Mouse (Mus musculus) megakaryocyte, embryonic 14.5 days (primary cell): Measurements from ENCODE around the gene Nfix.
A peak's percentile ranks its signal among the peaks of the same experiment; 100 is the strongest.

ENCODE experiments used
- FLI1 ChIP-seq: IDR thresholded peaks from 2 replicates; pipeline ENCODE4 v1.6.1; 2012; ENCODE audit warnings: low read length, inconsistent platforms, mixed read lengths
- GATA1 ChIP-seq: IDR thresholded peaks from 3 replicates; pipeline ENCODE4 v1.6.1; 2012; ENCODE audit warnings: mixed read lengths, low read length, inconsistent platforms, borderline replicate concordance

GRCm38 (mm10) chr8:84703466-84704249, 96.5 kb downstream of the Nfix start:
- TF ChIP-seq GATA1 = peak; percentile 100
- TF ChIP-seq FLI1 = no peak
